Mouse (Mus musculus): ENCODE data around the gene Slitrk3.

GRCm38 (mm10) chr3:72997517-72997916, 60.1 kb downstream of the Slitrk3 start:
- no peak for TF ChIP-seq CTCF (IDR thresholded peaks at IDR 0.05; ENCODE audit: control insufficient read depth, insufficient read depth, low read length)
- no peak for TF ChIP-seq POLR2A (IDR thresholded peaks at IDR 0.05; ENCODE audit: borderline replicate concordance, control insufficient read depth, low read depth, low read length)
